Mouse (Mus musculus): Measurements from ENCODE around the gene Rabl6. TPM values are rescaled to one million over a fixed set of nuclear protein-coding genes. Genes with fewer than 3 reads are reported as not detected.

The Rabl6 gene
- polyA plus RNA-seq, 1 experiment from 2014 or later, result 49.2 TPM

DNA sequence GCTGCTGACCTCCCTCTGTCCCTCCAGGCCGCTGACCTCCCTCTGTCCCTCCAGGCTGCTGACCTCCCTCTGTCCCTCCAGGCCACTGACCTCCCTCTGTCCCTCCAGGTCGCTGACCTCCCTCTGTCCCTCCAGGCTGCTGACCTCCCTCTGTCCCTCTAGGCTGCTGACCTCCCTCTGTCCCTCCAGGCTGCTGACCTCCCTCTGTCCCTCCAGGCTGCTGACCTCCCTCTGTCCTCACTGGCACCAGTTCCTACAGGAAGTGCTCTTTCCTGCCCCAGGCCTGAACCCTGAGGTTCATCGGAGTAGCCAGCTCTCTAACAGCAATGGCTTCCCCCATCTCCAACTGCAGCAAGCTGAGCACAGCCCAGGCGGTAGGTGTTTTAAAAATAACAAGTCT lies 20.4 kb upstream of the Rabl6 start:
- Histone ChIP-seq H3K9me3 (ENCODE audit: control insufficient read depth, low read length) (no peaks in the 10 kb centered on the region), H3K4me2 (no peak overlapping the region), H3K4me1 (ENCODE audit: control insufficient read depth, insufficient read depth, low read length) (no peaks in the 10 kb centered on the region), H3K9ac (ENCODE audit: low read length) (no peak overlapping the region), H3K4me3 (ENCODE audit: low read depth, low read length) (no peak overlapping the region), H3K36me3 (ENCODE audit: control insufficient read depth, insufficient read depth, low read length) (no peaks in the 10 kb centered on the region), H3K27me3 (ENCODE audit: control insufficient read depth, insufficient read depth, low read length) (no peaks in the 10 kb centered on the region), H3K27ac (ENCODE audit: low read depth, low read length) (no peak overlapping the region)
- WGBS, result 52% methylated on average over 4 of the region's 4 CpGs
- ATAC-seq (ENCODE audit: low FRiP score) (no peak), DNase-seq (ENCODE audit: low spot score, missing footprints) (no peak)

DNA sequence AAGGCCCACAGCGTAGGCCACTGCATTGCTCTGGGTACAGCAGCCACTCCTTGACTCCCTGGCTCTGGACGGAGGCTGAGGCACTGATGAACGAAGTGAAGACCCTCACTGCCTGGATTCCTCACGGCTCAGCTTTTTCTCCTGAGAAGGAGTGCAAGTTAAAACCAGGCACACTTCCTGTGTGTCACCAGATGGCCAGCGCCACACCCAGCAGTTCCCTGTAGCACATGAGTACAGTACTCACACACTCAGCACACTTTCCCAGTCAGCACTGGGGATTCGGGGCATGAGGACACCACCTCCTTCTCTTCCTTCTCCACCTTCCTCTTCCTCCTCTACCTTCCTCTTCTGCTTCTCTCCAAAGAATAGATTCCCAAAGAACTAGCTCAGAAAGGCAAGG lies 19.5 kb upstream of the Rabl6 start, which contains the start of gene Fcna:
Gene Fcna (minus strand): TSS at position 220 of the 400 bp plus-strand sequence.
- no peaks in the 10 kb centered on the region for H3K36me3 ChIP-seq (ENCODE audit: control insufficient read depth, insufficient read depth, low read length)
- H3K27me3 ChIP-seq (ENCODE audit: control insufficient read depth, insufficient read depth, low read length), result no peaks in the 10 kb centered on the region
- no peak within 1 kb of the TSS for H3K9ac ChIP-seq (ENCODE audit: low read length)
- H3K4me3 ChIP-seq (ENCODE audit: low read depth, low read length), result no peak within 1 kb of the TSS
- 83% methylated on average over 6 of the region's 6 CpGs for WGBS
- DNase-seq (ENCODE audit: low spot score, missing footprints) (no peak), ATAC-seq (ENCODE audit: low FRiP score) (no peak)
- H3K9me3 ChIP-seq (ENCODE audit: control insufficient read depth, low read length), result no peaks in the 10 kb centered on the region
- no peak within 1 kb of the TSS for H3K4me2 ChIP-seq
- H3K27ac ChIP-seq (ENCODE audit: low read depth, low read length), result no peak within 1 kb of the TSS
- H3K4me1 ChIP-seq (ENCODE audit: control insufficient read depth, insufficient read depth, low read length), result no peaks in the 10 kb centered on the region

GRCm38 (mm10) chr2:25625986-25626385 lies 17.7 kb upstream of the Rabl6 start:
- no peak for DNase-seq (ENCODE audit: low spot score, missing footprints)
- no peaks in the 10 kb centered on the region for H3K27me3 ChIP-seq (ENCODE audit: control insufficient read depth, insufficient read depth, low read length)
- H3K9me3 ChIP-seq (ENCODE audit: control insufficient read depth, low read length), result no peaks in the 10 kb centered on the region
- no peak overlapping the region for H3K4me2 ChIP-seq
- H3K9ac ChIP-seq (ENCODE audit: low read length), result no peak overlapping the region
- H3K4me1 ChIP-seq (ENCODE audit: control insufficient read depth, insufficient read depth, low read length), result no peaks in the 10 kb centered on the region
- no peaks in the 10 kb centered on the region for H3K36me3 ChIP-seq (ENCODE audit: control insufficient read depth, insufficient read depth, low read length)
- no peak for ATAC-seq (ENCODE audit: low FRiP score)
- H3K4me3 ChIP-seq (ENCODE audit: low read depth, low read length), result no peak overlapping the region
- 81% methylated on average over 5 of the region's 5 CpGs for WGBS
- H3K27ac ChIP-seq (ENCODE audit: low read depth, low read length), result no peak overlapping the region

DNA sequence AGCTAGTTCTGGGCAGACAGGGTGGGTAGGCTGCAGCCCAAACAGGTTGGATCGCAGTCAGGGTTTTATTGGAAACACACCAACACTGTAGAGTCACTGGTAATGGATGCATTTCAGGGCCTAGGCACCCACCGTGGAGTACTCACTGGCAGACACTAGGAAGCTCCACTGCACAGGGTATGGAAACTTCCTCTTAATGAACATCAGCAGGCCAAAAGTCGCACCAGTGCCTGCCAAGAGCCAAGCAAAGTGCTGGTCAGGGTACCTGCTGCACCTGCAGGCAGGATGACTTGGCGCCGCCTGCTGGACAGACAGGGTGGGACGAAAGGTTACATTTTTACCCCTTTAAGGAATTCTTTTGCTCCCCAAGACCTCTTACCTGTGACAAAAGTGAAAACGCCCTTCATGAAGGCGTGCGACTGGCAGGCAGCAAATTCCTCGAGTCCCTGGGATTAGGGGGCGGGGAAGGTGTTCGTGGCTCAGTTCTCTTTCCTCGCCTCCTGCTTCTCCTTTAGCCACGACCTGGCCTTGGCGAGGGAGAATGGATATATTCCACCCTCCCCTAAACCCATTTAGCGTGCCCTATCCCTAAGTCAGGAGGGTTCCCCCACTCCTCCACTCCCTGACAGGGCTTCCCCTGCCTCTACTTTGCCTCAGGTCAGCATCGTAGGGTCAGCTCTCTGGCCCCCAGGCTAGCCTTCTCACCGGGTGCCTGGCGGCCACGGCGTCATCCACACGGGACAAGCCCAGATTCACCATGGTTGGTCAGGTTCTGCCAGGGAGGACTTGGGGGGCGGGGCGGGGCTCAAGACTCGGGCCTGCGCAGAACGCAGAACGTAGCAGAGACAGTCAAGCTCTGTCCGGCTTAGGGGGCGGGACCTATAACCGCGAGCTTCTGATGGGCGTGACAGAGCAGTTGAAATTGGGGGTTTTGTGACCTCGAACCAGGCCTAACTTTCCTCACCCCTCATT lies 13.2 kb upstream of the Rabl6 start, which contains the start of gene Tmem141:
Gene Tmem141 (minus strand): TSS at position 777 of the 972 bp plus-strand sequence.
- 5% methylated on average over 34 of the region's 34 CpGs for WGBS
- peak; percentile 93 for ATAC-seq (ENCODE audit: low FRiP score)

GRCm38 (mm10) chr2:25620852-25621228 lies 12.5 kb upstream of the Rabl6 start:
- no peak for ATAC-seq (ENCODE audit: low FRiP score)
- no peaks in the 10 kb centered on the region for H3K4me1 ChIP-seq (ENCODE audit: control insufficient read depth, insufficient read depth, low read length)
- H3K4me2 ChIP-seq, result no peak overlapping the region
- H3K9me3 ChIP-seq (ENCODE audit: control insufficient read depth, low read length), result no peaks in the 10 kb centered on the region
- no peak overlapping the region for H3K27ac ChIP-seq (ENCODE audit: low read depth, low read length)
- peaks cover 17% of the 10 kb centered on the region for H3K27me3 ChIP-seq (ENCODE audit: control insufficient read depth, insufficient read depth, low read length)
- no peak overlapping the region; the same call in 1 of the 2 replicates for H3K9ac ChIP-seq (ENCODE audit: low read length)
- no peak for DNase-seq (ENCODE audit: low spot score, missing footprints)
- WGBS, result 94% methylated on average over 4 of the region's 4 CpGs
- no peaks in the 10 kb centered on the region for H3K36me3 ChIP-seq (ENCODE audit: control insufficient read depth, insufficient read depth, low read length)
- H3K4me3 ChIP-seq (ENCODE audit: low read depth, low read length), result no peak overlapping the region

More for the DNA sequence above, 13.2 kb upstream of the Rabl6 start, which contains the start of gene Tmem141:
- Histone ChIP-seq H3K4me2 (peak within 1 kb of the TSS; percentile 58), H3K36me3 (ENCODE audit: control insufficient read depth, insufficient read depth, low read length) (no peaks in the 10 kb centered on the region), H3K4me3 (ENCODE audit: low read depth, low read length) (peak within 1 kb of the TSS; percentile 35), H3K27ac (ENCODE audit: low read depth, low read length) (no peak within 1 kb of the TSS), H3K9ac (ENCODE audit: low read length) (peak within 1 kb of the TSS; percentile 46), H3K4me1 (ENCODE audit: control insufficient read depth, insufficient read depth, low read length) (no peaks in the 10 kb centered on the region), H3K9me3 (ENCODE audit: control insufficient read depth, low read length) (no peaks in the 10 kb centered on the region), H3K27me3 (ENCODE audit: control insufficient read depth, insufficient read depth, low read length) (peaks cover 10% of the 10 kb centered on the region)
- peak; percentile 97 for DNase-seq (ENCODE audit: low spot score, missing footprints)

GRCm38 (mm10) chr2:25620386-25620785 lies 12.1 kb upstream of the Rabl6 start:
- H3K4me1 ChIP-seq (ENCODE audit: control insufficient read depth, insufficient read depth, low read length), result no peaks in the 10 kb centered on the region
- no peak overlapping the region for H3K4me2 ChIP-seq
- 87% methylated on average over 6 of the region's 6 CpGs for WGBS
- H3K27ac ChIP-seq (ENCODE audit: low read depth, low read length), result no peak overlapping the region
- DNase-seq (ENCODE audit: low spot score, missing footprints), result no peak
- no peak for ATAC-seq (ENCODE audit: low FRiP score)
- peaks cover 22% of the 10 kb centered on the region for H3K27me3 ChIP-seq (ENCODE audit: control insufficient read depth, insufficient read depth, low read length)
- no peak overlapping the region for H3K4me3 ChIP-seq (ENCODE audit: low read depth, low read length)
- no peak overlapping the region for H3K9ac ChIP-seq (ENCODE audit: low read length)
- H3K36me3 ChIP-seq (ENCODE audit: control insufficient read depth, insufficient read depth, low read length), result no peaks in the 10 kb centered on the region
- no peaks in the 10 kb centered on the region for H3K9me3 ChIP-seq (ENCODE audit: control insufficient read depth, low read length)

DNA sequence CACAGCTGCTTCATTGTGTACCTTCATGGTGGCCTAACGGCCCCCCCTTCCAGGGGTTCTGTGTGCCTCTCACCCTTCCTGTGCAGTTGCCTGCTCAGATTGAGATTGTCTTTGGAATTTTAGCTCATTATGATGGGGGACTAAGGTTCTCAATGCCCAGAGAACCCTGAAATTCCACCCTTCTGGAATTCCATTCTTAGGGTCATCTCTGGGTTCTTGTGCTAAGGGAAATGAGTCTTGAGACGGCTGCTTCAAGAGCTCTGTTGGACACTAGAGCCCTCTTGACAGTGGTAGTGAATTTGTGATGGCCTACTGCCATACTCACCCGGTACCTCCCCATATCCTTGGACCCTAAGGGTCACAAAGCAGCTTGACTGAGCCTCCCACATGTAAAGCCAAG lies 9.3 kb upstream of the Rabl6 start, which contains the start of gene Ccdc183:
Gene Ccdc183 (minus strand): TSS at position 101 of the 400 bp plus-strand sequence.
- ATAC-seq (ENCODE audit: low FRiP score) (no peak), DNase-seq (ENCODE audit: low spot score, missing footprints) (no peak)
- no peak within 1 kb of the TSS for H3K4me2 ChIP-seq
- no peak within 1 kb of the TSS for H3K9ac ChIP-seq (ENCODE audit: low read length)
- H3K4me3 ChIP-seq (ENCODE audit: low read depth, low read length), result no peak within 1 kb of the TSS
- H3K27me3 ChIP-seq (ENCODE audit: control insufficient read depth, insufficient read depth, low read length), result peaks cover 22% of the 10 kb centered on the region
- H3K9me3 ChIP-seq (ENCODE audit: control insufficient read depth, low read length), result no peaks in the 10 kb centered on the region
- H3K27ac ChIP-seq (ENCODE audit: low read depth, low read length), result no peak within 1 kb of the TSS
- no peaks in the 10 kb centered on the region for H3K36me3 ChIP-seq (ENCODE audit: control insufficient read depth, insufficient read depth, low read length)
- 80% methylated on average over 3 of the region's 3 CpGs for WGBS
- no peaks in the 10 kb centered on the region for H3K4me1 ChIP-seq (ENCODE audit: control insufficient read depth, insufficient read depth, low read length)

DNA sequence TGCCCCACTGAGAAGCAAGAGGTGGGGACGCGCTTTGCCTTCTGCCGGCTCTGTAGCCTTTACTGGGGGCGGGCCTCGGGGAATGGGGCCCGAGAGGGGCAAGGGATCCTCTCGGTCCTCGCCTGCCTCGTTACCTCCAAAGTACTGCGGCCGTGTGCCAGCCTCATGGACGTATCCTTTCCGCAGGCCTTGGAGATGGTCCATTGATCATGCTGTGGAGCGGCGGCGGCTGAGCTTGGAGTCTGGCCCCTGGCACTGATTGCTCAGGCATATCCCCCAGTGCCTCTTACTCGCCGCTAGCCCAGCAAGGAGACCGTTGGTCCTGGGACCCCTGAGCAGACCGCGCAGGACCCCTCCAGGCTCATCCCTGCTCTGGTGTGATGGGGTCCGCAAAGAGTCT lies 8.1 kb upstream of the Rabl6 start:
- H3K4me3 ChIP-seq (ENCODE audit: low read depth, low read length), result no peak overlapping the region
- no peak overlapping the region for H3K27ac ChIP-seq (ENCODE audit: low read depth, low read length)
- H3K36me3 ChIP-seq (ENCODE audit: control insufficient read depth, insufficient read depth, low read length), result no peaks in the 10 kb centered on the region
- H3K9ac ChIP-seq (ENCODE audit: low read length), result no peak overlapping the region
- H3K9me3 ChIP-seq (ENCODE audit: control insufficient read depth, low read length), result no peaks in the 10 kb centered on the region
- 24% methylated on average over 22 of the region's 22 CpGs for WGBS
- H3K4me2 ChIP-seq, result no peak overlapping the region
- peaks cover 22% of the 10 kb centered on the region for H3K27me3 ChIP-seq (ENCODE audit: control insufficient read depth, insufficient read depth, low read length)
- no peaks in the 10 kb centered on the region for H3K4me1 ChIP-seq (ENCODE audit: control insufficient read depth, insufficient read depth, low read length)
- no peak for ATAC-seq (ENCODE audit: low FRiP score)
- no peak for DNase-seq (ENCODE audit: low spot score, missing footprints)

- WGBS, result 77% methylated on average over 10 of the region's 10 CpGs
- peaks cover 10% of the 10 kb centered on the region for H3K4me1 ChIP-seq (ENCODE audit: control insufficient read depth, insufficient read depth, low read length)
- H3K4me3 ChIP-seq (ENCODE audit: low read depth, low read length), result peak overlapping the region; percentile 99
- peak overlapping the region; percentile 46 for H3K9ac ChIP-seq (ENCODE audit: low read length)
- H3K36me3 ChIP-seq (ENCODE audit: control insufficient read depth, insufficient read depth, low read length), result no peaks in the 10 kb centered on the region
- peak overlapping the region; percentile 87 for H3K27ac ChIP-seq (ENCODE audit: low read depth, low read length)
- H3K27me3 ChIP-seq (ENCODE audit: control insufficient read depth, insufficient read depth, low read length), result 0 out of 2 replicates have a peak, but pooled peaks cover 6% of the 10 kb centered on the region
- ATAC-seq (ENCODE audit: low FRiP score) (peak; percentile 7; the same call in 1 of the 2 replicates), DNase-seq (ENCODE audit: low spot score, missing footprints) (no peak)
- no peaks in the 10 kb centered on the region for H3K9me3 ChIP-seq (ENCODE audit: control insufficient read depth, low read length)
- peak overlapping the region; percentile 68 for H3K4me2 ChIP-seq
Measured at GRCm38 (mm10) chr2:25608671-25609070, 350 bp upstream of the Rabl6 start.
